Mouse (Mus musculus): ENCODE data around the gene Fam163a. TPM values are rescaled to one million over a fixed set of nuclear protein-coding genes. Genes with fewer than 3 reads are reported as not detected.

Fam163a gene
- total and polyA plus RNA-seq, 2 experiments from 2014 or later, result 4.8 to 5.6 TPM

GRCm38 (mm10) chr1:156089561-156089960, 115.3 kb downstream of the Fam163a start:
- Histone ChIP-seq H3K4me1 (ENCODE audit: insufficient read depth, low read length) (no peaks in the 10 kb centered on the region), H3K4me2 (ENCODE audit: low read depth, low read length, poor library complexity, severe bottlenecking) (no peak overlapping the region), H3K36me3 (ENCODE audit: insufficient read depth, low read length) (no peaks in the 10 kb centered on the region), H3K9me3 (ENCODE audit: low read length) (no peaks in the 10 kb centered on the region), H3K27ac (ENCODE audit: low read depth, low read length) (no peak overlapping the region), H3K9ac (replicated peaks; ENCODE audit: low read length, poor library complexity, severe bottlenecking) (no peak overlapping the region), H3K4me3 (ENCODE audit: low read depth, low read length) (no peak overlapping the region), H3K27me3 (ENCODE audit: insufficient read depth, low read length) (no peaks in the 10 kb centered on the region)
- WGBS, result 81% methylated on average over 8 of the region's 8 CpGs
- ATAC-seq (ENCODE audit: low FRiP score), result no peak
- DNase-seq (ENCODE audit: low spot score), result no peak
- no peak for TF ChIP-seq CTCF (IDR thresholded peaks at IDR 0.05)

GRCm38 (mm10) chr1:156087586-156087985, 117.2 kb downstream of the Fam163a start:
- 79% methylated on average over 5 of the region's 5 CpGs for WGBS
- ATAC-seq (ENCODE audit: low FRiP score) (no peak), DNase-seq (ENCODE audit: low spot score) (no peak)
- Histone ChIP-seq H3K9ac (replicated peaks; ENCODE audit: low read length, poor library complexity, severe bottlenecking) (no peak overlapping the region), H3K27ac (ENCODE audit: low read depth, low read length) (no peak overlapping the region), H3K4me3 (ENCODE audit: low read depth, low read length) (no peak overlapping the region), H3K9me3 (ENCODE audit: low read length) (no peaks in the 10 kb centered on the region), H3K36me3 (ENCODE audit: insufficient read depth, low read length) (no peaks in the 10 kb centered on the region), H3K27me3 (ENCODE audit: insufficient read depth, low read length) (no peaks in the 10 kb centered on the region), H3K4me2 (ENCODE audit: low read depth, low read length, poor library complexity, severe bottlenecking) (no peak overlapping the region), H3K4me1 (ENCODE audit: insufficient read depth, low read length) (no peaks in the 10 kb centered on the region)
- TF ChIP-seq CTCF (IDR thresholded peaks at IDR 0.05), result no peak

GRCm38 (mm10) chr1:156085770-156086169, 119.1 kb downstream of the Fam163a start:
- DNase-seq (ENCODE audit: low spot score), result peak; percentile 86
- Histone ChIP-seq H3K27me3 (ENCODE audit: insufficient read depth, low read length) (no peaks in the 10 kb centered on the region), H3K9me3 (ENCODE audit: low read length) (no peaks in the 10 kb centered on the region), H3K36me3 (ENCODE audit: insufficient read depth, low read length) (no peaks in the 10 kb centered on the region), H3K4me2 (ENCODE audit: low read depth, low read length, poor library complexity, severe bottlenecking) (no peak overlapping the region), H3K4me3 (ENCODE audit: low read depth, low read length) (no peak overlapping the region), H3K9ac (replicated peaks; ENCODE audit: low read length, poor library complexity, severe bottlenecking) (no peak overlapping the region), H3K4me1 (ENCODE audit: insufficient read depth, low read length) (no peaks in the 10 kb centered on the region), H3K27ac (ENCODE audit: low read depth, low read length) (no peak overlapping the region)
- ATAC-seq (ENCODE audit: low FRiP score), result 0 out of 2 replicates have a peak, but pooled peaks have one; percentile 44
- 54% methylated on average over 5 of the region's 5 CpGs for WGBS
- TF ChIP-seq CTCF (IDR thresholded peaks at IDR 0.05), result peak; percentile 98

- DNase-seq (ENCODE audit: low spot score) (no peak), ATAC-seq (ENCODE audit: low FRiP score) (no peak)
- Histone ChIP-seq H3K27ac (ENCODE audit: low read depth, low read length) (no peak overlapping the region), H3K27me3 (ENCODE audit: insufficient read depth, low read length) (no peaks in the 10 kb centered on the region), H3K4me1 (ENCODE audit: insufficient read depth, low read length) (no peaks in the 10 kb centered on the region), H3K9me3 (ENCODE audit: low read length) (no peaks in the 10 kb centered on the region), H3K4me2 (ENCODE audit: low read depth, low read length, poor library complexity, severe bottlenecking) (no peak overlapping the region), H3K9ac (replicated peaks; ENCODE audit: low read length, poor library complexity, severe bottlenecking) (no peak overlapping the region), H3K4me3 (ENCODE audit: low read depth, low read length) (no peak overlapping the region), H3K36me3 (ENCODE audit: insufficient read depth, low read length) (no peaks in the 10 kb centered on the region)
- WGBS, result 61% methylated on average over 3 of the region's 3 CpGs
- no peak for TF ChIP-seq CTCF (IDR thresholded peaks at IDR 0.05)
Measured at GRCm38 (mm10) chr1:156084603-156085002, 120.2 kb downstream of the Fam163a start.

- no peak for TF ChIP-seq CTCF (IDR thresholded peaks at IDR 0.05)
- no peak overlapping the region for H3K27ac ChIP-seq (ENCODE audit: low read depth, low read length)
- H3K9ac ChIP-seq (replicated peaks; ENCODE audit: low read length, poor library complexity, severe bottlenecking), result no peak overlapping the region
- ATAC-seq (ENCODE audit: low FRiP score), result no peak
- DNase-seq (ENCODE audit: low spot score), result no peak
- H3K36me3 ChIP-seq (ENCODE audit: insufficient read depth, low read length), result no peaks in the 10 kb centered on the region
- H3K4me1 ChIP-seq (ENCODE audit: insufficient read depth, low read length), result no peaks in the 10 kb centered on the region
- no peaks in the 10 kb centered on the region for H3K9me3 ChIP-seq (ENCODE audit: low read length)
- H3K4me3 ChIP-seq (ENCODE audit: low read depth, low read length), result no peak overlapping the region
- H3K27me3 ChIP-seq (ENCODE audit: insufficient read depth, low read length), result no peaks in the 10 kb centered on the region
- 73% methylated on average over 3 of the region's 3 CpGs for WGBS
- H3K4me2 ChIP-seq (ENCODE audit: low read depth, low read length, poor library complexity, severe bottlenecking), result no peak overlapping the region
Measured at GRCm38 (mm10) chr1:156077655-156078054, 127.2 kb downstream of the Fam163a start.

GRCm38 (mm10) chr1:156076474-156076873, 128.4 kb downstream of the Fam163a start:
- no peak overlapping the region for H3K4me2 ChIP-seq (ENCODE audit: low read depth, low read length, poor library complexity, severe bottlenecking)
- H3K4me1 ChIP-seq (ENCODE audit: insufficient read depth, low read length), result no peaks in the 10 kb centered on the region
- WGBS, result 55% methylated on average over 4 of the region's 4 CpGs
- no peaks in the 10 kb centered on the region for H3K27me3 ChIP-seq (ENCODE audit: insufficient read depth, low read length)
- ATAC-seq (ENCODE audit: low FRiP score) (no peak), DNase-seq (ENCODE audit: low spot score) (no peak)
- no peak overlapping the region for H3K27ac ChIP-seq (ENCODE audit: low read depth, low read length)
- H3K4me3 ChIP-seq (ENCODE audit: low read depth, low read length), result no peak overlapping the region
- no peak overlapping the region for H3K9ac ChIP-seq (replicated peaks; ENCODE audit: low read length, poor library complexity, severe bottlenecking)
- H3K9me3 ChIP-seq (ENCODE audit: low read length), result no peaks in the 10 kb centered on the region
- no peaks in the 10 kb centered on the region for H3K36me3 ChIP-seq (ENCODE audit: insufficient read depth, low read length)
- TF ChIP-seq CTCF (IDR thresholded peaks at IDR 0.05), result no peak
